Mouse (Mus musculus) heart, postnatal 25 days (tissue): ENCODE measurements around the gene H2al1c. TPM values are rescaled to one million over a fixed set of nuclear protein-coding genes. Genes with fewer than 3 reads are reported as not detected.

Source experiments
- total RNA-seq, 2 experiments: library from RNA; stranded (reverse); gene quantifications; 2 replicates each; pipeline ENCODE4 v1.2.3; 2021

Gene H2al1c
- total RNA-seq, 2 experiments from 2014 or later: not detected

Other genes with a start within 250 kb of the H2al1c start
- gene H2al1a, start 6.4 kb upstream of the H2al1c start, total RNA-seq: not detected
- gene H2al1b, start 3.2 kb upstream of the H2al1c start, total RNA-seq: not detected
- gene H2al1d, start 3.2 kb downstream of the H2al1c start, total RNA-seq: not detected
- gene H2al1e, start 6.3 kb downstream of the H2al1c start, total RNA-seq: not detected
- not detected for gene H2al1f, start 9.5 kb downstream of the H2al1c start, total RNA-seq
- not detected for gene H2al1g, start 12.6 kb downstream of the H2al1c start, total RNA-seq
- not detected for gene H2al1h, start 15.8 kb downstream of the H2al1c start, total RNA-seq
- not detected for gene H2al1i, start 19.0 kb downstream of the H2al1c start, total RNA-seq
- not detected for gene H2al1j, start 22.2 kb downstream of the H2al1c start, total RNA-seq